Mouse (Mus musculus) layer of hippocampus, adult 2 months (tissue): Measurements from ENCODE around the gene Auts2. TPM values are rescaled to one million over a fixed set of nuclear protein-coding genes. Genes with fewer than 3 reads are reported as not detected.

ENCODE experiments used
- DNase-seq, 2 experiments: peaks; one replicate each; pipeline ENCODE4 v3.0.0; 2022; ENCODE audit warnings: low spot score in 2 of 2
- H3K27ac ChIP-seq: fragments of 200-600 bp; 2 replicates; pipeline ENCODE4 v1.8.1; 2022
- H3K4me3 ChIP-seq: fragments of 200-600 bp; 2 replicates; pipeline ENCODE4 v1.8.1; 2022; ENCODE audit warnings: mild to moderate bottlenecking
- CTCF ChIP-seq: fragments of 200-600 bp; conservative IDR thresholded peaks from 2 replicates; pipeline ENCODE4 v1.8.1; 2022; ENCODE audit warnings: antibody characterized with exemption, mild to moderate bottlenecking, moderate library complexity
- total RNA-seq, 2 experiments: library from RNA; stranded (reverse); gene quantifications; 2 replicates each; pipeline ENCODE4 v1.2.3; 2021

The Auts2 gene
- total RNA-seq, 2 experiments from 2014 or later, result 157 to 188 TPM

- no peak for TF ChIP-seq CTCF
- peak in 1 of 2 experiments; percentile 28 for DNase-seq
- H3K27ac ChIP-seq, result peak overlapping the region; percentile 62
- no peak overlapping the region for H3K4me3 ChIP-seq
Observed at GRCm38 (mm10) chr5:131718013-131718412, 825.1 kb downstream of the Auts2 start.

DNA sequence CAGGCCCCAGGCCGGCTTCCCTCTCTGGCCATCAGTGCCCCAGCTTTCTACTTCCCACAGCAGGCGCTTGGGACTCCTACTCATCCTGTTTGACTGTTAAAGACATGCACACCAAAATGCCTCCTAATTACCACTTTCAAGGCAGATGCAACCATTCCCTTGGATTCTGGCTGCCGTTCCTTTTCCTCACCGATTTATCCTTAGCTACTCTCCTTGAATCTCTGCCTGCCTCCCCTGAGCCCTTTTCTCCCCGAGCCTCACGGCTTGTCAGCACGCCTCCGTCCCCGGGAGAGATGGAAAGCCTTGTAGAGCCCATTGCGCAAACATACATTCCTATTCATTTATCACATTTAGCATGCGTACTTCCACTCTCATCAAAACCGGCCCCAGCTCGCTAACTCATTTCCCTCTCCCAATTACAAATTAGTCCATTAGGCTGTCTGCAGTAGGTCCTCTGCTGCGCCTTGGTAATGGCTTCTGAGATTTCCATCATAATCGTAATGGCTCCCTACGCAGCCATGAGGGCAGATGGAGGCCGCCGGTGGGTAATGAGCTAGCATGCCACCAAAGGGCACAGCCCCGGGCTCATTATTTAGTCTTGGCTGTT, 825.7 kb downstream of the Auts2 start:
- DNase-seq, result no peak
- TF ChIP-seq CTCF, result no peak
- Histone ChIP-seq H3K27ac (peak overlapping the region; percentile 62), H3K4me3 (no peak overlapping the region)

- DNase-seq, result no peak
Observed at GRCm38 (mm10) chr5:131714979-131715378, 828.2 kb downstream of the Auts2 start.

DNA sequence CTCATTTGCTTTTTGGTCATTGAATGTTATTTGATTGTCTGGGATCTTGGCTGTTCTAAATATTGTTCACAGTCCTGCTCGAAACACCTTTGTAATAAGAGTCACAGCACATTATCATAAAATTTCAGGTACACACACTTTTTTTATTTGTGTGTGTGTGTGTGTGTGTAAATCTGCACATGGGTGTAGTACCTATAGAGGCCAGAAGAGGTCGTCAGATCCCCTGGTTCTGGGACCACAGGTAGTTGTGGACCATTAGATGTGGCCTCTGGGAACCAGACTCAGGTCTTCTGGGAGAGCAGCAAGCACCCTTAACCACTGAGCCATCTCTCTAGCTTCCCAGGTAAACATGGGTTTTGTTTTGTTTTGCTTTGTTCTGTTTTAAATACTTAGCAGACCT, 830.7 kb downstream of the Auts2 start:
- DNase-seq, result no peak
- Histone ChIP-seq H3K4me3 (no peak overlapping the region), H3K27ac (no peak overlapping the region)
- TF ChIP-seq CTCF, result peak; percentile 58

More at GRCm38 (mm10) chr5:131714979-131715378, 828.2 kb downstream of the Auts2 start:
- Histone ChIP-seq H3K27ac (no peak overlapping the region), H3K4me3 (no peak overlapping the region)
- TF ChIP-seq CTCF, result no peak

DNA sequence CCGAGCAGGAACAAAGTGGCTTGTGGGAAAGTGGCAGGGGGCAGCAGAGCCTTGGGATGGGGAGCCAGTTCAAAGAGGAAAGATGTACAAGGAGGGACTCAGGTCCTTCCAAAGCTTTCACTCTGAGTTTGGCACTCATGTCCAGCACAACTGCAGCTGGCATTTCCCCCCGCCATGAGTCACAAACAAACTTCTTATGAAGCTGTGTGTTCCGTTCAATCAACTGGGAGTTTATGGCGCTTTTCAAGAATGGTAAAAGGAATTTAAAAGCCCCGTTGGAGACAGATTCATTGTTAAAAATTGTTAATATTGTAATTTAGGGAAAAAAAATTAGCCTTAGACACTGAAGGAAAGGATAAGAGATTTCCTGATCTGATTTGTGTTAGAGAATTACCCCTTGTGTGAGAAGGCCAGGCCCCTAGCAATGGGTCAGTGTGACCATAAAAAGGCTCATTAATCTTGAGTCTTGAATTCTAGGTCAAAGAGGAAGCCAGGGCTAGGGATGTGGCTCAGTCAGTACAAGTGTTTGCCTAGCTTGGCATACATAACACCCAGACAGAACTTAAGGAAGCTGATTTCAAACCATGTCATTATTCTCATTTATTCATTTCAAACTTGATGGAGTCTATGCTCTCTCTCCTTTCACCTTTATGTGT, 831.5 kb downstream of the Auts2 start:
- H3K27ac ChIP-seq, result no peak overlapping the region

GRCm38 (mm10) chr5:131710735-131711473, 832.2 kb downstream of the Auts2 start:
- no peak overlapping the region for H3K27ac ChIP-seq
- TF ChIP-seq CTCF, result no peak
- H3K4me3 ChIP-seq, result no peak overlapping the region
- DNase-seq, result no peak

More for the DNA sequence above, 831.5 kb downstream of the Auts2 start:
- DNase-seq, result no peak
- peak; percentile 20; the same call in 1 of the 2 replicates for TF ChIP-seq CTCF
- H3K4me3 ChIP-seq, result no peak overlapping the region

DNA sequence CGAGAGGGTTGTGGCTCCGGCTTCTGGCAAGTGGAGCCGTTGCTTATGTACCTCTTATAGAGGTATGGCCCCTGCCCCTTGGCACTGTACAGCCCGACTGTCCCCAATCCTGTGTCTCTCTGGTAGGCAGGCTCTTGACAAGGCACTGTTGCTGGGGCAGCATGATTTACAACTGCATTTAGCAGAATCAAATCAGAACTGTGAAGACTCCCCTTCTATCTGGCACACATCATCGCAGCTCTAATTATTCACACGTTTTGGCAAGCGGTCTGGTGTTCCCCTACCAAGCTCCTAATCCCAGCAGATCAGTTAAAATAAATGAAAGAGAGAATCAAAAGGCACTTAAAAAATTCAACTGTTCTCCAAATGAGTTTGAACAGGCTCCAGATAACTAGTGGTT, 835.7 kb downstream of the Auts2 start:
- peak; percentile 55 to 87 for DNase-seq
- H3K27ac ChIP-seq, result peak overlapping the region; percentile 55
- TF ChIP-seq CTCF, result no peak
- H3K4me3 ChIP-seq, result no peak overlapping the region

GRCm38 (mm10) chr5:131703729-131704128, 839.4 kb downstream of the Auts2 start:
- Histone ChIP-seq H3K4me3 (no peak overlapping the region), H3K27ac (no peak overlapping the region)
- DNase-seq, result no peak
- no peak for TF ChIP-seq CTCF

DNA sequence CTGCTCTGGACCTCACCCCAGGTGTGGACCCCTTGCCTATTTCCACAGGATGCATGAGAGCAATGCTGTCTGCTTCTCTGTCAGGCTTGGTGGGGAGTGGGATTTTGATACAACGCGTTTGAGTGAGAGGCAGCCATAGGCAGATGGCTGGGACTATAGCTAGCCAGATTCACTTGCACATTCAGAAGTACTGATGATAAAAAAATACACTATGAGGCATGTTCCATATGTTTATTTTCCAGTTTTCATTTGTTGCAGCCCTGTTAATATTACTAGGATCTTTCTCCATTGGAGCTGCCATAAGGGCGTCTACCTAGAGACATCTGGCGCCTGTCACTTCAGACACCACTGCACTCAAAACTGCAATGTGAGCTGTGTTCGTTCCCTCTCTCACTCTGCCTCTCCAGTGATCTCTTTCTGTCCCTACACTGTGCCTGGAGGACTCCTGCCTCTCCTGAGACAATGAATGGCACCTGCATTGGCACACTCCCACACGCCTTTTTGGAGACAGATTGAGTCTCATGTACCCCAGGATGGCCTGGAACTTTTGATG, 840.2 kb downstream of the Auts2 start:
- no peak for TF ChIP-seq CTCF
- H3K27ac ChIP-seq, result peak overlapping the region; percentile 23; the same call in 1 of the 2 replicates
- no peak overlapping the region for H3K4me3 ChIP-seq
- DNase-seq, result peak in 1 of 2 experiments; percentile 22

DNA sequence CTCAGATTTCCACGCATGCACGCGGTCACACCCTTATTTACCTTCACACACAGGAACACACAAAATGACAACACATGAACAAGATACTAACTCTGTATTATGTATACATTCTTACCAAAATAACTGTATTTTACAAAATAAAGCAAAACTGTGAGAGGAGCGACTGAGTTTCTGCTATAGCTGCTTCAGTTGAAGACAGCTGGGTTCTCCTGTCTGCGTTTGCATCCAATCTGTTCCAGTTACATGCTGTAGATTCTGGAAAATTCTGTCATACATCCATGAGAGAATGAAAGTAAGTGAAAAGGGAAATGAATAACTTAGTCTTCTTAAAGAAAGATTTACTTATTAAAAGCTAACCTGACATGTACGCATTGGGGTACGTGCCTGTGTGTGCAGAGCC, 844.2 kb downstream of the Auts2 start:
- no peak for TF ChIP-seq CTCF
- peak overlapping the region; percentile 24; the same call in 1 of the 2 replicates for H3K27ac ChIP-seq
- no peak overlapping the region for H3K4me3 ChIP-seq
- DNase-seq, result peak in 1 of 2 experiments; percentile 15

- no peak for TF ChIP-seq CTCF
- Histone ChIP-seq H3K4me3 (no peak overlapping the region), H3K27ac (no peak overlapping the region)
- no peak for DNase-seq
Observed at GRCm38 (mm10) chr5:131690781-131691180, 852.4 kb downstream of the Auts2 start.

DNA sequence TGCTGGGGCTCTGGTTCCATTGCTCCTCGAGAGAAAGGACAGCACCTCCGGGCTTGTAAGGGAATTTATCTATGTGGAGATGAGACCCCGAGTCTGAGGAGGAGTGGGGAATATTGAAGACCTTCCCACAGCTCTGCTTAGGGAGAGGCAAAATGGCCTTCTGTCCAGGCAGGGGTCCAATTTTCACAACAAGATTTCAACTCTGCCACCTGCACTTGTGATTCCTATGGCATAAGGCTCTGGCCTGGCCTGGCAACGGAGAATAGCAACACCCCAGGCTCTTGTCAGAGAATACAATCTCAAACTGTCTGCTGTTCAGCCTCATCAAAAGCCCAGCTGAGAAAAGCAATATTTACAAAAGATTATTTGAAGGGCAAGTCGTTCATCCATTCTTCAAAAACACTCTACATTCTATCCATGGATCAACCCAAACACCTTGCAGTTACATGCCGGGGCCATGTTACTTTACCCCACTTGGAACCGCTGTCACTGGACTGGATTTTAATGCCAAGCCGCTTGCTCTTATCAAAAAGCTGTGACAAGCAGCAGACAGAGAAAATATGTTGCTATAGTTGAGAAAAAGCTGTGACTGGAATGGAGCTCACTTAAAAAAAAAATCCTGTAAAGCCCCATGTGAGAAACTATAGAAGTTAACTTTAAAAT, 856.1 kb downstream of the Auts2 start:
- no peak overlapping the region for H3K27ac ChIP-seq

More for the DNA sequence above, 856.1 kb downstream of the Auts2 start:
- TF ChIP-seq CTCF, result no peak
- DNase-seq, result no peak
- no peak overlapping the region for H3K4me3 ChIP-seq
